Mouse (Mus musculus): ENCODE measurements around the gene Atn1.

The Atn1 gene

GRCm38 (mm10) chr6:124740211-124740887 is 16.0 kb downstream of the Atn1 start:
- peak; percentile 50 to 74 for DNase-seq

DNA sequence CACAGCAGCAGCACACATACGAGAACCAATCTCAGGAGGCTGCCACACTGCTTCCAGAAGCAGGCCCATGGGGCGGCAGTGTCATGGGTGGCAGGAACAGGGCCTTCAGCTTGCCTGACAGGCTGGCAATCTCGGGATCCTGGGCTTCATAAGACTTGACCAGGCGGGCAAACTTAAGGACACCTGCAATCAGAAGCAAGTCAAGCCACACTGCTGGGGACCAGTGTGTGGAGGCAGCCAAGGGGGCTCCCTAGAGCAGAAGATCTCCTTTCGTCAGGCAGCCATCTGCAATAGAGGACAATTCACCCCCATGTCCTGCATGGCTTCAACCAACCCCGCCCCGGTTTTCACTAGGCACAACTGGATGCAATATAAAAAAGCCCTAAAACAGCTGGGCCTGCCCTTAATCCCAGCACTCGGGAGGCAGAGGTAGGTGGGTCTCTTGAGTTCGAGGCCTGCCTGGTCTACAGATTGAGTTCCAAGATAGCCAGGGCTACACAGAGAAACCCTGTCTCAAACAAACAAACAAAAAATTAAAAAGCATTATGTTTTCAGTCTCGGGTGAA is 17.0 kb downstream of the Atn1 start:
- DNase-seq = no peak

DNA sequence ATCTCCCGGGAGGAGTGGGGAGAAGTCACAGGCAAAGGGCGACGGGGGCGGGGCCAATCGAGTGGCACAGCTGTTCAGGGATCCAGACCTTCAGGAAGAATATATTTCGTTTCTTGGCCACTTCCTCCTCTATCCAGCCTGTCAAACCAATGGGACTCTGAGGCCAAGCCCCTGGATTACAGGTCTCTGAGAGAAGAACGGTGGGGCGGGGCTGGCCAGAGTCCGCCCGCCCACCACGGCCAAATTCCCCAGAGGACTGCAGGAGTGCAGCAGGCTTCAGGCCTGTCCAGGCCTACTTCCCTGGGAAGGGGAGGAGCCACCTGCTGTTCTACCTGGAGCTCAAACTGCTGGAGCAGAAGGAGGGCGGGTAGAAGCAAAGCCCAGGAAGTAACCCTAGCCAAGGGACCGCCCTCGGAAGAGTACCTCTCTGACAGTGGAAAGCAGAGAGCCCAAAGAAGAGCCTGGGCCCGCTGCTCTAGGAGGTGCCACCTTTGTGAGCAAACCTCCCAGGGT is 17.8 kb downstream of the Atn1 start, which contains the start of gene Ptpn6:
Ptpn6 (minus strand) TSS at position 204 of the 513 bp plus-strand sequence.
- DNase-seq = no peak

DNA sequence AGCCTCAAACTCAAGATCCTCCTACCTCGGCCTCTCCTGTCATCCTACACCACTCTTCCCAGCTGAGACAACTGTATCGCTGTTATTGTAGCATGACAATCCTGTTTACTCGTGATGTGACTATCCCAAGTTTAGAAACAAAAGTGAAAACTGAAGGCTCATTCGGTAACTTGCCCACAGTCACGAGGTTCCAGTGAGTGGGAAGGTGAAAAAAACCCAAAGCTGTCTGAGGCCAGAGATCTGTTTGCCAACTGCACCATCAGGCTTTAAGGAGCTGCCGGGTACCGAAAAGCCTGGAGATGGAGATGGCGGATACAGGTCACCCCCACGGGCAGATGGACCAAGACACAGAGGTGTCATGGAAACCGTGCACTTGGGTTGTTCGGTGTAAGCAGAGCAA is 19.3 kb downstream of the Atn1 start:
- DNase-seq = no peak

- DNase-seq = no peak
Measured at GRCm38 (mm10) chr6:124734417-124734816, 21.9 kb downstream of the Atn1 start.

GRCm38 (mm10) chr6:124732476-124733370 is 23.6 kb downstream of the Atn1 start:
- no peak for DNase-seq

GRCm38 (mm10) chr6:124731038-124731437 is 25.3 kb downstream of the Atn1 start:
- no peak for DNase-seq

DNA sequence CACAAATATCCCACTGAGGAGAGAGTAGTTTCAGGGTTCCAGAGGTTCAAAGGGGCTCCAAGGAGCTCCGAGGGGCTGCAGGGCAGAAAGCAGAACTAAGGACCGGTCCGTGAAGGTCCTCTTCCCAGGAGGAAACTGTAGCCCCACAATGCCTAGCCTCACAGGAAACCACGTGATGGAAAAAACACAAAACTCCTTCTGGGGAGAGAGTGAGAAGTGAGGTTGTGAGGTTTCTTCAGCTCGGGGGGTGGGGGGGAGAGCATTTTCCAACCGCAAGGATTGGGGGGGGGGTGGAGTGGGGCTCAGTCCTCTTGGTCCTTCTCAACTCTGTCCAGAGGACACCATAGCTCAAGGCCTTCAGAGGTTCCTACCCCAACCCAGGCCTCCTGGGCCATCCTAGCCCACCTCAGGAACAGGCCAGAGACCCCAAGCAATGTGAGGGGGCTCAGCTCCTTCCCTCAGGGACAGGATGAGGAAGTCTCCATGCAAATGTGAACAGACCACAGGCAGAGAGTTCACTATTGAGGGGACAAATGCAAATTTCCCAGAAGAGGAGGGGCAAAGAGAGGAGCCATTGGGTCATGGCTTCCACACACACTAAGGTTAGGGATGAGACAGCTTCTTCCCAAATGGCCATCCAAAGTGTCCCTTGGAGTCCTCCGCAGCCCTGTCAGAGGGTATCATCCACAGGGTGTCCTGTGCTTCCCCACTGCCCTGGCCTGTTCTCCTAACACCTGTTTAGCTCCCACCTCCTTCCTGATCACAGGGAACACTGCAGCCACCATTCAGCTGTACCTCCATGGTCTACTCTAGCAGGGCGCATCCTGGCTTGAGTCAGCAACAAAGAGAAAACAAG is 26.2 kb downstream of the Atn1 start:
- no peak for DNase-seq

GRCm38 (mm10) chr6:124728621-124729020 is 27.7 kb downstream of the Atn1 start:
- DNase-seq = no peak

GRCm38 (mm10) chr6:124724472-124724871 is 31.9 kb downstream of the Atn1 start:
- no peak for DNase-seq

GRCm38 (mm10) chr6:124723541-124723940 is 32.8 kb downstream of the Atn1 start:
- DNase-seq = no peak

DNA sequence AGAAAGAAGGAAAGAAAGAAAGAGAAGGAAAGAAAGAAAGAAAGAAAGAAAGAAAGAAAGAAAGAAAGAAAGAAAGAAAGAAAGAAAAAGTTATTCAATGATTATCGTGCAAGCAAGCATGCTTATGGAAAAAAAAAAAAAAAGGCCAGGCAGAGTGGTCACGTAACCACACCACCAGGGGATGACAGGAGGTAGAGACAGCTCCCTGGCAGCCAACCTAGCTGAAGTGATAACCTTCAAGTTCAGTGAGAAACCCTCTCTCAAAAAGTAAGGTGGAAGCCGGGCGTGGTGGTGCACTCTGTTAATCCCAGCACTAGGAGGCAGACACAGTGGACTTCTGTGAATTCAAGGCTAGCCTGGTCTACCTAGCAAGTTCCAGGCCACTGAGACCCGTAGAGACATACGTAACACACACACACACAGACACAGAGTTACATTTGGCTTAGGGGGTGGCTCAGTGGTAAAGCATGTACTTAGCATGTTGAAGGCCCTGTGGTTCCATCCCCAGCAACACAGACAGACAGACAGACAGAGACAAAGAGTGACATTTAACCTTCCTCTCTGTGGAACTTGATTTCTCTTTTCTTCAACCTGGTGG is 33.3 kb downstream of the Atn1 start:
- no peak for DNase-seq

DNA sequence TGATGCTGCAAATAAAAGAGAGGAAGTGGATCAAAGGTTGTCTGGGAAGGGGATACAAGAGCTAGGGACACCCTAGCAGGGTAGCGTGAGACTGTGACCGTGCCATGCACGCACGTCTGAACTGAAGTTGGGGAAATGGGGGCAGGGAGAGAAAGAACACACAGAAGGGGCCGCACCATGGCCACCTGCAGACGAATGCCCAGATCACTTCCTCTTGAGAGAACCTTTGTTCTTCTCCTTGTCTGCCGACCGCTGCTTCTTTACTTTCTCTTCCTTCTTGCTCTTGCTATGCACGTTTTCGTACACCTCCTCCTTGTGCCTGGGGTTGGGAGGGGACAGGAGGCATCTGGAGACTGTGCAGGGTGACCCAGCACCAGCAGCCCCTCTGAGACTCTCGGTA is 35.4 kb downstream of the Atn1 start:
- DNase-seq = no peak

- no peak for DNase-seq
Measured at GRCm38 (mm10) chr6:124719354-124719978, 36.9 kb downstream of the Atn1 start.

DNA sequence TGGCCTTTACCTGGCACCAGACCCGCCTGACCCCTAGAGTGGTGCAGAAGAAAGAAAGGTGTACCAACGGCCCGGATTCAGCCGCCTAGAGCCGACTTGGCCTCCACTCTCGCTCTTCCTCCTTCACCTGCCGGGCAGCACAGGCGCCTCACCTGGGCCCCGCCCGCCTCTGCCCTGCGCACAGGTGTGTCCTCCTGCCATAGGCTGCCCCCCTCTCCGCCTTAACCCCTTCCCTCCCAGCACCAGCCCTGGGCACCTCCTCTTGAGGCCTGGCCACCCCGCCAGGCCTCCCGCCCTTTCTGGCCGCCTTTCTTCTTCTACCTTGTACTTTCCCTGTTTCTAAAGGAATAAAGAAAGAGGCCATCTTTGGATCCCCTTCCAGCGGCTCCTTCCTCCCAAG is 37.6 kb downstream of the Atn1 start:
- no peak for DNase-seq

DNA sequence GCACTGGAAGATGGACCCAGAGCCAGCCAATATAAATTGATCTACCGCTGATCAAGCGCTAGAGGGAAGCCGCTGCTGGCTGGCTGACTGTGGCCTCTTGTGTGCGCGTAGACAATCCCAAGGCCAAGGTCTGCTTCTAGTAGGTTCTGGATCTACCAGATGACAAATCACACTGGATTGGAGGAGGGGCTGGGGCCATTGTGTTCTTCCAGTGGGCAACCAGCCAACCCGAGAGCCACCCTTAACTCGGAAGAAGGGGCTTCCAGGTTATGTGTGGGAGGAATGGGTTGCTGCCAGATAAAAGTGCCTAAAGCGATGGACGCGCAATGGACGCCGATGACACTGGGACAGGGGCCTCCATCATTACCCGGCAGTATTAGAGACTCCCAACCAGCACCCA is 38.4 kb downstream of the Atn1 start:
- no peak for DNase-seq

DNA sequence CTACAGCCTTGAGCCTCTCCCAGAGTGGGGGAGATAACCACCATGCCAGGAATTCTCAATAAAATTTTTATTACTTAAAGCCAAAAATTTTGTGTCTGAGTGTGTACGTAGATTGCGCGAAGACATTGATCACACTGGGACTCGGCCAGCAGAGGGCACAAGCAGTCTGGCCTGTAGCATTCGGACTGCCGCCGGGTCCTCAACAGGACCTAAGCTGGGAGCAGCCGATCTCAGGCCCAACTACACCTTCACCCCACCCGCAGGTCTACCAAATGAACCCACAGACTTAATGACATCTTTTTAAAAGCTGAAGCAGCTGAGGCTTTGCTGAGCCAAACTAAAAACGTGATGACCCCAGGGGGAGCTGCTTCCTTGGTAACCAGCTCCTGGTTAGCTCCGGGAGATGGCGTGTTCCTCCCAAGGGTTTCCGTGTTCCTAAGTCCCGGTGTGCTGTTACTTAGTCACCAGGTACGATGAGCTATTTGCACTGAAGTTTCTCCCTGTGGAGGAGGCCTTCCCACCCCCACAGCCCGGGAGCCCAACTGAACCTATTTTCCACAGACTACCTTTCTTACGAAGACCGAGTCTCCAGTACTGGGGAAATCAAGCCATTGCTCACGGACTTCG is 39.3 kb downstream of the Atn1 start:
- peak in 1 of 2 experiments; percentile 42 for DNase-seq

GRCm38 (mm10) chr6:124712918-124713317 is 43.4 kb downstream of the Atn1 start:
- DNase-seq = no peak

DNA sequence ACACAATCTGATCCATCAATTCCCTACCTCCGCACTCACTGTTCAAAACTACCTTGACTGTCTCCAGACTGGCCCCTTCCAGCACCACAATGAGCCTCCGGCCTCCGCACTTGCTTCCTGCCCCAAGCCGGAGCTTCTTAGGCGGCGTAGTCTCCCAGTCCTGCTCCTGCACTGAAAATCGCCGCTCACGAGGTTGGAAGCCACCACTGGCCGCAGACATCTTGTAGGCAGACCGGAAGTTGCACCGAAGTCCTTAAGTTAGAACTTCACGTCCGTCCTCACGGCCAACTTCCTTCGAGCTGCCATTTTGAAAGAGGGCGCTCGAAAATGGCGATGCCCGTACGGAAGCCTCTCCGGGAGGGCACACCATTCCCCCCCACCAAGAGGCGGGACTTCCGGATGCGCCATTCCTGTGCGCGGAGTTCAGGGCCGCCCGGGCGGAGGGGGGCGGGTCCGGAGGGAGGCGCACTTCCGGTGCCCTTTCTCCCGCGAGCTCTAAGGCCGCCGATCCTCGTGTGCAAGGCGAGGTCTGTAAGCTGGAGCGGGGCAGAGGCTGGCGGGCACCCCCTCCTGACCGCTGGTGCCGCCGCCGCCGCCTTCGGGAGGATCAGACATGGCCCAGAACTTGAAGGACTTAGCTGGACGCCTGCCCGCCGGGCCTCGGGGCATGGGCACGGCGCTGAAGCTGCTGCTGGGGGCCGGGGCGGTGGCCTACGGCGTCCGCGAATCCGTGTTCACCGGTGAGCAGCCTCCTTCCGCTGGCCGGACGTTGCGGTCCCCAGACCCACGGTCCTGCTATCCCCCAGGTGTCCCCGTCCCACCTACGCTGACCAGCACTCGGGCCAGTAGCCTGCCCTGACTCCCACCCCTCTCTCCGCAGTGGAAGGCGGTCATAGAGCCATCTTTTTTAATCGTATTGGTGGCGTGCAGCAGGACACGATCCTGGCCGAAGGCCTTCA is 44.2 kb downstream of the Atn1 start, which contains the start of the genes Emg1 and Phb2:
Emg1 (minus strand) TSS at position 355 of the 959 bp plus-strand sequence.
Phb2 (plus strand) TSS at position 513 of the 959 bp plus-strand sequence.
- peak; percentile 97 to 99 for DNase-seq

Data from cerebellum, adult 18-20 months (tissue).